Mouse (Mus musculus): ENCODE measurements around the gene Rhox4a2. TPM values are rescaled to one million over a fixed set of nuclear protein-coding genes. Genes with fewer than 3 reads are reported as not detected.
"Not testable (repeated sequence)": the region's sequence is repeated elsewhere in the genome, so short reads cannot be mapped to it uniquely, and the experiment has no call there.

Rhox4a2 gene
- not detected in 2 replicates for polyA plus RNA-seq (2014; fragmentation: Nextera tagmentation; extraction: Ambion mirVana)

- not testable (repeated sequence) for H3K9ac ChIP-seq (ENCODE audit: low read length); H3K4me1 ChIP-seq (ENCODE audit: control insufficient read depth, insufficient read depth, low read length); H3K27me3 ChIP-seq (ENCODE audit: control insufficient read depth, insufficient read depth, low read length); H3K4me2 ChIP-seq (ENCODE audit: low read depth); H3K9me3 ChIP-seq (ENCODE audit: control insufficient read depth, low read length); DNase-seq (ENCODE audit: low spot score); H3K27ac ChIP-seq (ENCODE audit: low read depth, low read length); ATAC-seq (ENCODE audit: insufficient read depth, low FRiP score, low TSS enrichment); H3K36me3 ChIP-seq (ENCODE audit: control insufficient read depth, insufficient read depth, low read length); H3K4me3 ChIP-seq (ENCODE audit: low read depth, low read length)
- 98% methylated on average over 8 of the region's 16 CpGs for WGBS
These were observed at the start of gene Rhox4a2 for GRCm38 (mm10) chrX:37390548-37390947. Gene Rhox4a2 (plus strand): TSS chrX:37390848.

GRCm38 (mm10) chrX:37379728-37380127 is 10.9 kb upstream of the Rhox4a2 start, which contains the start of gene Rhox3a2:
Gene Rhox3a2 (plus strand): TSS chrX:37380028.
- not testable (repeated sequence) for H3K36me3 ChIP-seq (ENCODE audit: control insufficient read depth, insufficient read depth, low read length)

GRCm38 (mm10) chrX:37411767-37412166 is 21.1 kb downstream of the Rhox4a2 start, which contains the start of gene Rhox2b:
Gene Rhox2b (plus strand): TSS chrX:37412067.
- not testable (repeated sequence) for H3K9ac ChIP-seq (ENCODE audit: low read length); H3K27me3 ChIP-seq (ENCODE audit: control insufficient read depth, insufficient read depth, low read length); ATAC-seq (ENCODE audit: insufficient read depth, low FRiP score, low TSS enrichment); H3K9me3 ChIP-seq (ENCODE audit: control insufficient read depth, low read length); H3K36me3 ChIP-seq (ENCODE audit: control insufficient read depth, insufficient read depth, low read length); H3K4me1 ChIP-seq (ENCODE audit: control insufficient read depth, insufficient read depth, low read length); H3K27ac ChIP-seq (ENCODE audit: low read depth, low read length); DNase-seq (ENCODE audit: low spot score); H3K4me3 ChIP-seq (ENCODE audit: low read depth, low read length); H3K4me2 ChIP-seq (ENCODE audit: low read depth)
- WGBS = no CpG with 5 or more reads among the region's 9 CpGs

More at GRCm38 (mm10) chrX:37379728-37380127, 10.9 kb upstream of the Rhox4a2 start, which contains the start of gene Rhox3a2:
- not testable (repeated sequence) for H3K27me3 ChIP-seq (ENCODE audit: control insufficient read depth, insufficient read depth, low read length); ATAC-seq (ENCODE audit: insufficient read depth, low FRiP score, low TSS enrichment); H3K9ac ChIP-seq (ENCODE audit: low read length); H3K27ac ChIP-seq (ENCODE audit: low read depth, low read length); H3K4me2 ChIP-seq (ENCODE audit: low read depth); H3K4me1 ChIP-seq (ENCODE audit: control insufficient read depth, insufficient read depth, low read length); H3K4me3 ChIP-seq (ENCODE audit: low read depth, low read length); H3K9me3 ChIP-seq (ENCODE audit: control insufficient read depth, low read length); DNase-seq (ENCODE audit: low spot score)
- no CpG with 5 or more reads among the region's 1 CpGs for WGBS

GRCm38 (mm10) chrX:37432194-37432593 is 41.5 kb downstream of the Rhox4a2 start, which contains the start of gene Rhox4b:
Gene Rhox4b (plus strand): TSS chrX:37432494.
- H3K4me2 ChIP-seq (ENCODE audit: low read depth); H3K9me3 ChIP-seq (ENCODE audit: control insufficient read depth, low read length); H3K27me3 ChIP-seq (ENCODE audit: control insufficient read depth, insufficient read depth, low read length); ATAC-seq (ENCODE audit: insufficient read depth, low FRiP score, low TSS enrichment); DNase-seq (ENCODE audit: low spot score); H3K4me1 ChIP-seq (ENCODE audit: control insufficient read depth, insufficient read depth, low read length); H3K4me3 ChIP-seq (ENCODE audit: low read depth, low read length); H3K36me3 ChIP-seq (ENCODE audit: control insufficient read depth, insufficient read depth, low read length); H3K9ac ChIP-seq (ENCODE audit: low read length); H3K27ac ChIP-seq (ENCODE audit: low read depth, low read length): not testable (repeated sequence)
- 91% methylated on average over 14 of the region's 15 CpGs for WGBS

Other genes starting within 250 kb of the Rhox4a2 start
- gene Akap14, start 222.0 kb upstream of the Rhox4a2 start, polyA plus RNA-seq (2014; fragmentation: Nextera tagmentation; extraction: Ambion mirVana) = 0.22 and 0.29 TPM in 2 replicates
- 440 and 446 TPM in 2 replicates for gene Ndufa1, start 199.7 kb upstream of the Rhox4a2 start, polyA plus RNA-seq (2014; fragmentation: Nextera tagmentation; extraction: Ambion mirVana)
- gene Rnf113a1, start 199.6 kb upstream of the Rhox4a2 start, polyA plus RNA-seq (2014; fragmentation: Nextera tagmentation; extraction: Ambion mirVana) = 11.5 and 13.3 TPM in 2 replicates
- gene Gm9, start 179.8 kb upstream of the Rhox4a2 start, polyA plus RNA-seq (2014; fragmentation: Nextera tagmentation; extraction: Ambion mirVana) = not detected in 2 replicates
- gene Rhox1, start 168.6 kb upstream of the Rhox4a2 start, polyA plus RNA-seq (2014; fragmentation: Nextera tagmentation; extraction: Ambion mirVana) = not detected in 2 replicates
- gene Rhox2a, start 145.9 kb upstream of the Rhox4a2 start, polyA plus RNA-seq (2014; fragmentation: Nextera tagmentation; extraction: Ambion mirVana) = not detected in 2 replicates
- gene Rhox3a, start 140.9 kb upstream of the Rhox4a2 start, polyA plus RNA-seq (2014; fragmentation: Nextera tagmentation; extraction: Ambion mirVana) = not detected in 2 replicates
- 0.42 TPM in 1 of 2 replicates, not detected in the other for gene Rhox4a, start 125.5 kb upstream of the Rhox4a2 start, polyA plus RNA-seq (2014; fragmentation: Nextera tagmentation; extraction: Ambion mirVana)
- not detected in 2 replicates for gene Rhox3a2, start 10.8 kb upstream of the Rhox4a2 start, polyA plus RNA-seq (2014; fragmentation: Nextera tagmentation; extraction: Ambion mirVana)
- not detected in 2 replicates for gene Rhox2b, start 21.2 kb downstream of the Rhox4a2 start, polyA plus RNA-seq (2014; fragmentation: Nextera tagmentation; extraction: Ambion mirVana)
- not detected in 2 replicates for gene Rhox4b, start 41.6 kb downstream of the Rhox4a2 start, polyA plus RNA-seq (2014; fragmentation: Nextera tagmentation; extraction: Ambion mirVana)
- not detected in 2 replicates for gene Rhox2c, start 62.8 kb downstream of the Rhox4a2 start, polyA plus RNA-seq (2014; fragmentation: Nextera tagmentation; extraction: Ambion mirVana)
- not detected in 2 replicates for gene Rhox3c, start 67.7 kb downstream of the Rhox4a2 start, polyA plus RNA-seq (2014; fragmentation: Nextera tagmentation; extraction: Ambion mirVana)
- gene Rhox4c, start 89.5 kb downstream of the Rhox4a2 start, polyA plus RNA-seq (2014; fragmentation: Nextera tagmentation; extraction: Ambion mirVana) = not detected in 2 replicates
- gene Rhox2d, start 102.6 kb downstream of the Rhox4a2 start, polyA plus RNA-seq (2014; fragmentation: Nextera tagmentation; extraction: Ambion mirVana) = not detected in 2 replicates
- gene Rhox4d, start 123.5 kb downstream of the Rhox4a2 start, polyA plus RNA-seq (2014; fragmentation: Nextera tagmentation; extraction: Ambion mirVana) = not detected in 2 replicates
- not detected in 2 replicates for gene Rhox2e, start 139.6 kb downstream of the Rhox4a2 start, polyA plus RNA-seq (2014; fragmentation: Nextera tagmentation; extraction: Ambion mirVana)
- gene Rhox3e, start 151.2 kb downstream of the Rhox4a2 start, polyA plus RNA-seq (2014; fragmentation: Nextera tagmentation; extraction: Ambion mirVana) = not detected in 2 replicates
- gene Rhox4e, start 166.6 kb downstream of the Rhox4a2 start, polyA plus RNA-seq (2014; fragmentation: Nextera tagmentation; extraction: Ambion mirVana) = not detected in 2 replicates
- gene Rhox2f, start 180.6 kb downstream of the Rhox4a2 start, polyA plus RNA-seq (2014; fragmentation: Nextera tagmentation; extraction: Ambion mirVana) = not detected in 2 replicates
- gene Rhox3f, start 190.1 kb downstream of the Rhox4a2 start, polyA plus RNA-seq (2014; fragmentation: Nextera tagmentation; extraction: Ambion mirVana) = not detected in 2 replicates
- not detected in 2 replicates for gene Rhox4f, start 216.9 kb downstream of the Rhox4a2 start, polyA plus RNA-seq (2014; fragmentation: Nextera tagmentation; extraction: Ambion mirVana)
- gene Rhox3g, start 237.8 kb downstream of the Rhox4a2 start, polyA plus RNA-seq (2014; fragmentation: Nextera tagmentation; extraction: Ambion mirVana) = not detected in 2 replicates